Mouse (Mus musculus) midbrain, postnatal 0 days (tissue): Measurements from ENCODE around the gene Slc12a7. TPM values are rescaled to one million over a fixed set of nuclear protein-coding genes. Genes with fewer than 3 reads are reported as not detected.

Experiments used
- ATAC-seq: fragments of 200-750 bp; cut with Nextera tagmentation; 2 replicates; pipeline ENCODE4 v1.8.0; 2017; ENCODE audit warnings: moderate number of reproducible peaks, mild to moderate bottlenecking, moderate TSS enrichment, moderate library complexity; ENCODE audit not compliant: low FRiP score
- DNase-seq: peaks from one replicate; pipeline ENCODE4 v3.0.0-alpha.2; 2015; ENCODE audit warnings: low spot score
- H3K27ac ChIP-seq: fragments of 300-500 bp; sonication (generic); 2 replicates; pipeline ENCODE4 v1.5.1; 2014; ENCODE audit warnings: low read depth, mild to moderate bottlenecking, low read length, mixed read lengths
- H3K27me3 ChIP-seq: fragments of 300-500 bp; sonication (generic); 2 replicates; pipeline ENCODE4 v1.6.1; 2014; ENCODE audit warnings: low read length, control low read depth, mixed read lengths; ENCODE audit not compliant: insufficient read depth
- H3K36me3 ChIP-seq: fragments of 300-500 bp; sonication (generic); 2 replicates; pipeline ENCODE4 v1.6.1; 2014; ENCODE audit warnings: low read length, control low read depth, mixed read lengths; ENCODE audit not compliant: insufficient read depth
- H3K4me1 ChIP-seq: fragments of 300-500 bp; sonication (generic); 2 replicates; pipeline ENCODE4 v1.6.1; 2014; ENCODE audit warnings: mild to moderate bottlenecking, control low read depth, antibody characterized with exemption, low read length, mixed read lengths; ENCODE audit not compliant: insufficient read depth
- H3K4me2 ChIP-seq: fragments of 300-500 bp; sonication (generic); 2 replicates; pipeline ENCODE4 v1.6.1; 2014; ENCODE audit warnings: low read depth, mild to moderate bottlenecking, low read length, mixed read lengths; ENCODE audit not compliant: poor library complexity, severe bottlenecking
- H3K4me3 ChIP-seq: fragments of 300-500 bp; sonication (generic); 2 replicates; pipeline ENCODE4 v1.5.1; 2014; ENCODE audit warnings: low read depth, mild to moderate bottlenecking, low read length, moderate library complexity
- H3K9ac ChIP-seq: fragments of 300-500 bp; sonication (generic); replicated peaks from 2 replicates; pipeline ENCODE4 v1.6.1; 2014; ENCODE audit warnings: mild to moderate bottlenecking, low read length, moderate library complexity, mixed read lengths; ENCODE audit not compliant: poor library complexity, severe bottlenecking
- H3K9me3 ChIP-seq: fragments of 300-500 bp; sonication (generic); 2 replicates; pipeline ENCODE4 v1.6.1; 2016; ENCODE audit warnings: low read length, control low read depth
- CTCF ChIP-seq: IDR thresholded peaks from 2 replicates; pipeline ENCODE4 v1.5.1; 2016; ENCODE audit warnings: antibody characterized with exemption, mild to moderate bottlenecking
- WGBS: fragments of 180-500 bp; shearing (Covaris S2); extraction: QIAGEN DNeasy Blood & Tissue Kit; methylation state at CpG from one replicate; pipeline ENCODE4 v1.1.7; 2014; 5-methylcytosine and 5-hydroxymethylcytosine counted together
- polyA plus RNA-seq: library from polyadenylated mRNA; unstranded; fragments of >200 nt; fragmentation: Nextera tagmentation; extraction: Ambion mirVana; gene quantifications from 2 replicates; pipeline ENCODE4 v1.2.1, GENCODE M21; 2015
- total RNA-seq: library from RNA; depleted of rRNA; stranded (reverse); fragments of >200 nt; gene quantifications from 2 replicates; pipeline ENCODE4 v1.2.3, GENCODE M21; 2014

Slc12a7 gene
- total and polyA plus RNA-seq, 2 experiments from 2014 or later, result 4.7 to 8.9 TPM

DNA sequence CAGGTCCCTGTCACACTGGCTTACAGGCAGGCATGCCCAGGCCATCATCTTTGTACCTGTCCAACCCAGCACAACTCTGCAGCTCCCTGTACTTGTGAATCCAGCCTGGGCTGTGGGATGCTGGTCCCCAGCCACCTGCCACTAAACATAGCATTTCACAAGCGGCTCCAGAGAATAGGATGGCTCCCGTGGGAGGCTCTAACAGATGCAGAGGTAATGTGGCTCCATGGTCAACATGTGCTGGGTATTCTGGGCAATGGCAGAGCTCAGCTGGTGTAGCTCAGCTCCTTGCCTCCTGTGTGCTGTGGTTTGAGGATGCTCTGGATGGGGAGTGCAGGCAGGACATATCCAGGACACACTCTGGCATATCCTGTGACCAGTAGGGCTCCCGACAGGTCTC, 10.8 kb downstream of the Slc12a7 start:
- Histone ChIP-seq H3K4me2 (no peak overlapping the region), H3K27me3 (no peaks in the 10 kb centered on the region), H3K36me3 (no peaks in the 10 kb centered on the region), H3K27ac (no peak overlapping the region), H3K9me3 (no peaks in the 10 kb centered on the region), H3K9ac (no peak overlapping the region), H3K4me3 (no peak overlapping the region), H3K4me1 (no peaks in the 10 kb centered on the region)
- TF ChIP-seq CTCF, result no peak
- ATAC-seq, result no peak
- WGBS, result 74% methylated on average over 3 of the region's 3 CpGs
- no peak for DNase-seq

DNA sequence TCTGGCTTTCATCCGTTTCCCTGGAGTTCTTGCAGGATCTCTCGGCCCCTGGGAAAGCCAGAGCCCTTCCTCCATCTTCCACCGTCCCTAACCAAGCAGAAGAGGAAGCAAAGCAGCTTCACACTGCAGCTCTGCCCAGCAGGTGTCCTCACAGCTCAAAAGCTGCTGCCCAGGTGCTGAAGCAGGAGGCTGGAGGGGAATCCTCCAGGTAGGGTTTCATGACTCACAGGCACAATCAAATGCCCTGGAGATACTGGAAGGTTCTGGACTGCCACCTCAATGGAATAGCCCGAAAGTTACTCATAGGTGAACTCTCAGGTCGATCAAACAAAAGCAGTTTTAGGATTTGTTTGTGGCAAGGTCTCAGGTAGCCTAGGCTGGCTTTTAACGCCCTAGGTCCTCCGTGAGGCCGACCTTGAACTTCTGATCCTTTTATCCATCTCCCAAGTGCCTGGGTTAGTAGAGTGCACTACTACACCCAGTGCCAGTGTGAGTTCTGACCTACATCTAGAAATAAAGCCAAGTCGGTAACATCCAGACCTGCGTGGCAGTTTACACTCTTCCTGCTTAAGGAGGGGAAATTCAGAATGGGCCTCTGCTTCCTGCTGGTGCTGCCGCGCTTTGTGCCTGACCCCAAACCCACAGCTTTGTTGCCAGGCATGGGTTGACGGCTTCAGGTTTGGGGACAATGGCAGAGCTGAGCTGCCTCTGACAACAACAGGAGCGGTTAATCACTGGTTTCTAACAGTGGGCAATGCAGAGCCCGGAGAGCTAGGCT, 16.0 kb downstream of the Slc12a7 start:
- Histone ChIP-seq H3K27me3 (no peaks in the 10 kb centered on the region), H3K9me3 (no peaks in the 10 kb centered on the region), H3K9ac (no peak overlapping the region), H3K4me1 (no peaks in the 10 kb centered on the region), H3K36me3 (no peaks in the 10 kb centered on the region), H3K4me2 (no peak overlapping the region), H3K27ac (no peak overlapping the region), H3K4me3 (no peak overlapping the region)
- DNase-seq, result peak; percentile 19
- 25% methylated on average over 15 of the region's 15 CpGs for WGBS
- no peak; the same call in 1 of the 2 replicates for ATAC-seq
- peak; percentile 60 for TF ChIP-seq CTCF

DNA sequence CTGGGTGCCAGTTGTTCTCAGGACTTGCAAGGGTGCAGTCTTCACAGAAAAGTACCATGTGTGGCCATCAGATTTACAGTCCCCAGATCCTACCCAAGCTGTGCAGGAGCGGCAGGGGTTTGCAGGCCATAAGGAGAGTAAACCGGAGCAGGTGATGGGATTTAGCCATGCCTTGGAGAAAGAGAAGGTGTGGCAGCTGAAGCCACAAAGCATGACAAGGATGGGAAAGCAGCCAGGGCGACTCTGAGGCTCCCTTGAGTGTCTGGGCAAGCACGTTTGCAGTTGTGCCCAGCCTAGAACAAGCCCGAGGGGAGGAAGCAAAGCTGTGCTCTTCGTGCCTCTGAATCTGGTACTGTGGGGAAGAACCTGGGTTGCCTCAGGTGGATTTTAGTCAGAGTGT, 17.5 kb downstream of the Slc12a7 start:
- peak; percentile 48 for DNase-seq
- 65% methylated on average over 6 of the region's 6 CpGs for WGBS

DNA sequence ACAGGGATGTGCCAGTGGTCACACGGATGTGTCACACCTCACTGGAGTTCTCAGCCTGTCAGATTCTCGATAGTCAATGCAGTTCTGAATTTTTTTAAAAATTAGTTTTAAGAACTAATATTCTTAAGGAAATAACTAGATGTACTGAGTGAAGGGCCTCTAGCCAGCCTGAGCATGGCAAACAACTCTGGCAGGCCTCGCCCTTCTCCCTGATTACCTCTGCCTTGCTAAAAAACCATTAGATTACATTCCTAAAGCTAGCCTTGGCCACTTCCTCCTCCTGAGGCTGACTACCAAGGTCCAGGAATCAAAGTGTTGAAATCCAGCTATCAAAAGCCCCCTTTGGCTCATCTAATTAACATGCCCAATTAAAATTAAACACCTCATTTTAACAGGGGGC, 18.4 kb downstream of the Slc12a7 start:
- Histone ChIP-seq H3K27me3 (no peaks in the 10 kb centered on the region), H3K9me3 (no peaks in the 10 kb centered on the region), H3K9ac (no peak overlapping the region), H3K4me3 (no peak overlapping the region), H3K4me2 (no peak overlapping the region), H3K36me3 (no peaks in the 10 kb centered on the region), H3K27ac (no peak overlapping the region), H3K4me1 (no peaks in the 10 kb centered on the region)
- WGBS, result 91% methylated on average over 3 of the region's 3 CpGs
- ATAC-seq (no peak), DNase-seq (no peak)
- TF ChIP-seq CTCF, result no peak

More for the DNA sequence above, 17.5 kb downstream of the Slc12a7 start:
- Histone ChIP-seq H3K4me3 (no peak overlapping the region), H3K27me3 (no peaks in the 10 kb centered on the region), H3K36me3 (no peaks in the 10 kb centered on the region), H3K9ac (no peak overlapping the region), H3K27ac (no peak overlapping the region), H3K4me2 (no peak overlapping the region), H3K4me1 (no peaks in the 10 kb centered on the region), H3K9me3 (no peaks in the 10 kb centered on the region)
- no peak for ATAC-seq
- no peak for TF ChIP-seq CTCF

DNA sequence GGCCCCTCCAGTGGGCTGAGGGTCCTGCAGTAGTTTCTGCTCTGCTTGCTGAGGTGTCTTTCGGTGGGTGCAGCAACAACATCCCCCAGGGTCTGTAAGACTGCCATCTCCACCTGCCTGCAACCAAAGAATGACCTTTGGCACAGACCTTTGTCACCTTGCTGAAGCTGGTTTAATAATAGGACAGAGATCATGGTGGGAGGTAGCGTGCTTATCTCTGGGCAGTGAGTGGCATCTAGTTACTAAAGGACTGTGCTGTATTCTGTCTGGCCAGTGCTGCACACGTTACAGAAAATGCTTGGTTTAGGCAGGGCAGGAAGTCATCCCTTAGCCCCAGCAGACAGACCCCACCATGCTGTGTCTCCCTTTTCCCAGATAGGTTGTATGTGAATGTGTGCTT, 22.9 kb downstream of the Slc12a7 start:
- H3K9ac ChIP-seq, result no peak overlapping the region
- ATAC-seq (no peak), DNase-seq (no peak)
- TF ChIP-seq CTCF, result no peak
- no peak overlapping the region for H3K4me3 ChIP-seq
- 83% methylated on average over 3 of the region's 3 CpGs for WGBS
- no peak overlapping the region for H3K27ac ChIP-seq
- no peaks in the 10 kb centered on the region for H3K36me3 ChIP-seq
- H3K4me1 ChIP-seq, result no peaks in the 10 kb centered on the region
- no peaks in the 10 kb centered on the region for H3K9me3 ChIP-seq
- no peaks in the 10 kb centered on the region for H3K27me3 ChIP-seq
- H3K4me2 ChIP-seq, result no peak overlapping the region

DNA sequence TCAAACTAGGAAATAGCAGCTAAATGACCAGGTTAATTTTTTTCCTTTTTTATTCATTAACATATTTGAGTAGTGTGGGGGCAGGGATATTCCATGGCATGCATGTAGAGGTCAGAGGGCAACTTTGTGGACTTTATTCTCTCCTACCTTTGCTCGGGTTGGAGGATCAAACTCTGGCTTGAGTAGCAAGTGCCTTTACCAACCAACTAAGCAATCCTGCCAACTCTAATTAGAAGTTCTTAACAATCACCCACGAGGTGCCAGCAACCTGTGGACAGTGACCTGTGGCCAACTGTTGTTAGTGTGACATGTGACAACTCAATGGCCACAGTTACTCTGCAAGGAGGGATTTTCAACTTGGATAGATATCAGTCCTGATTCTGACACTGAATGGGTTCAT, 24.0 kb downstream of the Slc12a7 start:
- Histone ChIP-seq H3K27ac (no peak overlapping the region), H3K9ac (no peak overlapping the region), H3K4me1 (no peaks in the 10 kb centered on the region), H3K4me2 (no peak overlapping the region), H3K4me3 (no peak overlapping the region), H3K27me3 (no peaks in the 10 kb centered on the region), H3K9me3 (no peaks in the 10 kb centered on the region), H3K36me3 (no peaks in the 10 kb centered on the region)
- no peak for DNase-seq
- WGBS, result 60% methylated on average over 2 of the region's 2 CpGs
- no peak for ATAC-seq
- no peak for TF ChIP-seq CTCF
